Mouse (Mus musculus) G1E (cell line): ENCODE measurements around the gene Ccdc102a.

Experiments
- CTCF ChIP-seq: IDR thresholded peaks from 2 replicates; pipeline ENCODE4 v1.5.1; 2012; ENCODE audit warnings: low read depth, low read length, inconsistent platforms, mixed read lengths
- GATA1 ChIP-seq: IDR thresholded peaks from 2 replicates; pipeline ENCODE4 v1.6.1; 2012; ENCODE audit warnings: borderline replicate concordance, low read length, inconsistent platforms, mixed read lengths

DNA sequence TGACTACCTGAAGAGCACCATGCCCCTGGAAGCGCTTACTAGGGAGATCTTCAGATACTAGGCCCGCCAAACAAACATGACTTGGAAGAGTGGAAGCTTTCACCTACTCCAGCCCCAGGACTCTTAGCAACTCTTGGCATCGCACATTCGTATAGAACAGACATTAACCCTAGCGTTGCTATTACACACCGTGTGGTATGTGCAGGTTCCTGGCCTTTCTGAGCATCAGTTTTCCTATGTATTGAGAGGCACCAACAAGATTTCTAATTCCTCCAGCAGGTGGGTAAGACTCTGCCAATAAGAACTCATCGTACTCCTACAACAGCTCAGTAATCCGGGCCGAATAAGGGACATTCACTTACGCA lies 956 bp downstream of the Ccdc102a start:
- TF ChIP-seq CTCF (no peak), GATA1 (no peak)
